Mouse (Mus musculus): ENCODE data around the gene Tspan8.
"Not testable (repeated sequence)": the region's sequence is repeated elsewhere in the genome, so short reads cannot be mapped to it uniquely, and the experiment has no call there.

Gene Tspan8

DNA sequence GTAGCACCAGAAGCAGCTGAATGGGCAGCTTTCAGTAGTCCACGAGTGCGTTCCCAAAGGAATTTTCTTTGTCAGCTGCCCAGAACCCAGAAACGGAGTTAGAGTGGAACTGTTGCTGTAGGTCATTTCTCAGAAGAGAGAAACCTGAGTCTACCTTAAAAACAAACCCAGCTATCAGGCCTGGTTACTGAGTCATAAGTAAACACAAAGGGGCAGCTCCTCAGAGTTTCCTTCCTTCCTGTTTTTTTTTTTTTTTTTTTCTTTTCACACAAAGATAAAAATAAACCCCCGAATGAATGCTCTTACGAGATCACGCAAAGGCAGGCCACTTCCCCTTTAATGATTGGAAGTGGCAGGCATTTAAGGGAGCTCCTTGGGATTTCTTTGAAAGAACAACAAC, at the start of gene Tspan8:
Tspan8 (plus strand) TSS at position 322 of the 400 bp plus-strand sequence.
- no peak for DNase-seq

DNA sequence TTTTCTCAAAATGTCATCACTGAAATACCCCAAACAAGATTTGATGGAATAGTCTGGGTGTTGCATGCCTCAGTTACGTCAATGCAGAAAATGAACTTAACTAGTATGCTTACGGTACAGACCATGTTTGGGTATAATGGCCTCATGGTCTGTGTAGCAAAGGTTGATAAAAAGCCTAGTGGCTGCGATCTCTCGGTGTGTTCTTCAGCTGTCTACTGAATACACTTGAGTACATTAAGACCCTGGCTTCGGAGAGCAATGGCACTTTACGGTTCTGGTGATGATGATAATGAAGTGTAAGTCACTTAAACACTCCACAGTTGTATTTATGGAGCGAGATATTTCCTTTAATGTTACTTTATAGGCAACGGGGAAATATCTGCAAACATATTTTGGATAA, 46.6 kb upstream of the Tspan8 start:
- DNase-seq = no peak

DNA sequence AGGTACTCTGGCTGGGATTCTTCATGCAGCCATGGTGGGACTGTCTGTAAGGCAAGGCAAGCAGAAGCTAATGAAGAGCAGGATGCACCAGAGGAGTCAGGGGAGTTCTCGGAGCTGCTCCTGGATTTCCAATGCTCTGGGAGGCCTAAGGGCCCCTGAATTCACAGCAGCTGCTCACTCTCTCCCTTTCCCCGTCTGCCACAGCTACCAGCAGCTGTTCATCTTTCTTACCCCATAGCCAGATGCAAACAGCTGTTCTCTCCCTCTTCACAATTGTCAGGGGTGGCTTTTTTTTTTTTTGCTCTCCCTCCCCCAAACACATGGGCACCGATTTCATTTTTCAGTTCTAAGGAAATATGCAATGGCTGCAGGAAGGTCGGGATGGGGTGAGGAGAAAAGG, 42.2 kb upstream of the Tspan8 start:
- no peak for DNase-seq

DNA sequence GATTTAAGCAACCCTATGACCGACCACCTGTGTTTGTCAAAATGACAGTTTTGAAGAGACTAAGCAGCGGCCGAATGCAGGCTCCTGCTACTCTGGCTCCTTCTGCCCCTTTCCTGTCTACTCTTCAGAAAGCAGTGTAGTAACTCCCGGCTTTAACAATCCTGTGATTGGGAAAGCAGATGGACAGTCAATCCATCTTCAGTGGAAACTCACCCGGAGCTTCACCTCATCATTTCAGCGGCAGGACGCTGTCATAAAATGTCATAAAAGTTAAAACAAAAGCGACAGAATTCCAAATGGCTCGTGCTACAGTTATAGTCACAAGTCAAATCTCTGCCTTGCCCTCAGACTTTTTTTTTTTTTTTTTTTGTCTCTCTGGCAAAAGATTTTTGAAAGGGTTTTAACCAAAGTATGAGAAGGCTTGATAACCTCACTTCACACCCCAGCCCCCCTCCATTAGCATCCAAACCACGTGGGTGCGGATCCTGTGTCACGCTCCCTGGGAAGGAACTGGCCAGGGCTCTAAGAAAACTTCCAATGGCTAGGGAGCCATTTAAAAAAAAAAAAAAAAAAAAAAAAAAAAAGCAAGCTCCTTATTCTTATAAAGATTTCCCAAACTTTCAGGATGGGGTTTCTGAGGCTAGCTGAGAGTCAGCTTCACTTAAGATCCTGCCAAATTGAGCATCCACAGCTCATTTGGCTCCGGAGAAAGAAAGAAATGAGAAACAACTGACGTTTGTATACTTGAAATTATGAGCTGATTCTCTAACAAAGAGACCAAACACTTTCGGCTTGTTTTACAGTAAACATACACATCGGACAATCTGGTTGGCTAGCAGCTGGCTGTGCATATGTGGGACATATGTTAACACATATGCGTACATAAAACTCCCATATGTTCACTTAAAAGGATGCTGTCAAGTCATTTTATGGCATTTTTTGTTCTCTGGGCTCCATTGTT, 40.4 kb upstream of the Tspan8 start:
- DNase-seq = no peak

DNA sequence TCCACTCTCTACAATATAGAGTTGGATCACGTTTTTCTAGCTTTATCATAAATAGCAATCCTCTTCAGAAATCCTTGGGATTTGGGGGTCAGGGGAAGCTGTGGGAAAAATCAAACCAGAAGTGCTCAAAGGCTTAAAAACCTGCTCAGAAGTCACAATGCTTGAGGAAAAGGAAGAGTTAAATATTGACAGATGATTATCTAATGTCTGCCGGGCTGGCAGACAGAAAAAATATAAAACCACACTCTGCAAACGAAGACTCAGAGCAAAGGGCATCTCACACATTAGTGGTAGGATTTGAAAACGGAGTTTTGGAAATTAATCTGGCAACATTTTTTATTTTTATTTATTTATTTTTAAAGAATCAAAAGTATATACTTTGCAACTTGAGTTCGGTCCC, 39.3 kb upstream of the Tspan8 start:
- no peak for DNase-seq

DNA sequence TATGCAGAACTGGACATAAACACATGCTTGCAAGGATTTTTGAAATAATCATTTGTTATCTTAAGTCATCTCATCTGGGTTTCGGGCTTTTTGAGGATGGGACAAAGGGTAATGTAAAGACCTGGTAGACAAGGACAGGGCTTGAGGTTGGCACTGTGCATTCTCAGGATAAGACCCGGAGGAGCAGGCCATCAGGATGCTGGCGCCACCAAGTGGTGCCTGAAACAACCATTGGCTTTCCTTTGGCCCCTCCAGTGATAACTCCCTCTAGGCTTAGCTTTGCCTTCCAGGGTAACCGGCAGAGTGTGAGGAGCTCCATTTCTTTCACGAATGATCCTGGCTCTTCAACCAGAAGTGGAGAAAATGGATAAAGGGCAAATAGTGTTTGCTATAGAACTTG, 38.0 kb upstream of the Tspan8 start:
- DNase-seq = no peak

DNA sequence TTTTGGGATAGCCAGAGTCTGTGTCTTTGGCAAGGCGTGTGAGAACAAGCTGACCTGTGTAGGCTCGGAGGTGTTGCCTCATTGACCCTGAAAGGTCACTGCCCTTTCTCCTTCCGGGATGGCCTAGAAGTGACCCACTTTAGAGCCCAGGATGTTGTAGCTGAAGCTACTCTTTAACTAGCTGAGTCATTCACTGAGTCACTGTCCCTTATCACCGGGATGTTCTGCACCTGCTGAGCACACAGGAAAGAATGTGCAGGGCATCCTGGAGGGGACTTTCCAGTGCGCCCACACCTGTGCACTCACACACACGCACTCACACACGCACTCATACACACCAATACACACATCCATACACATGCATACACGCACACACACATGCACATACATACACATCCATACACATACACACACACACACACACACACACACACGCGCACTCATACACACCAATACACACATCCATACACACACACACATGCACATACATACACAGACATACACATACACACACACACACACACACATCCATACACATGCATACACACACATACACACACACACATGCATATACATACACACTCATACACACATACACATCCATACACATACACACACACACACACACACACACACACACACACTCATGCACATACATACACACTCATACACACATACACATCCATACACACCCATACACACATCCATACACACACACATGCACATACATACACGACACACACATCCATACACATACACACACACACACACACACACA, 36.2 kb upstream of the Tspan8 start:
- DNase-seq = no peak

DNA sequence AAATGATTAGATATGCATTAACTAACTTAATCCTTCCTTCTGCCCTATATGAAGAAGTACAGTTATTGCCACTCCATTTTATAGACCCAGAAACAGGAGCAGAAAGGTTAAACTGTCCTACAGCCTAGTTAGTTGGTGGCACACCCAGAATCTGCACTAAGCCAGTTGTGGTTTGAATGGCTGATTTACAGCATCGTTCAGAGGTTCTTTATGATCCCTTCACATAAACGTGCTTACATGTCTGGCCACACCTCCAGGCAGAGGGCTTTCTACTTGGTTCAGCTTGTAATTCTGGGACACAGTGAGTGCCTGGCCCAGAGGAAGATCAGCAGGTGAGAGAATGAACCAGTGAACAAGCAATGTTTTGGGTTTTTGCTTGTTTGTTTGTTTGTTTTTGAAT, 33.4 kb upstream of the Tspan8 start:
- DNase-seq = no peak

DNA sequence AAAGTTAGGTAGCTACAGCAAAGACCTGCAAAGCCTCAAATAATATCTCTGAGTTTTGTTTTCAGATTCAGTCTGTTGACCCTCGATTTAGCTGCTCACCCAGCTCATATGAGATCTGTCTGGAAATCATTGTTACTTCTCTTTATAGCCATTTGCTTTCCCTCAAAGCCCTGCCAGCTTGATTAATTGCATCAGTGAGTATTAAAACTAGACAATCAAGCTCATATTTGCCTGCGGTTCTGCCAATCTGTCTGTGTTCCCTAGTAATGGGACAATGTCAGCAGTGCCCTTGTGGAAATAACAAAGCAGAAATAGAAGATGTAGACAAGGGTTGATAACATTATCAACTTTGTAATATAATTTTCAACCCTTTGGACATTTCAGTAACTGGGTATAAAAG, 25.8 kb upstream of the Tspan8 start:
- DNase-seq = no peak

DNA sequence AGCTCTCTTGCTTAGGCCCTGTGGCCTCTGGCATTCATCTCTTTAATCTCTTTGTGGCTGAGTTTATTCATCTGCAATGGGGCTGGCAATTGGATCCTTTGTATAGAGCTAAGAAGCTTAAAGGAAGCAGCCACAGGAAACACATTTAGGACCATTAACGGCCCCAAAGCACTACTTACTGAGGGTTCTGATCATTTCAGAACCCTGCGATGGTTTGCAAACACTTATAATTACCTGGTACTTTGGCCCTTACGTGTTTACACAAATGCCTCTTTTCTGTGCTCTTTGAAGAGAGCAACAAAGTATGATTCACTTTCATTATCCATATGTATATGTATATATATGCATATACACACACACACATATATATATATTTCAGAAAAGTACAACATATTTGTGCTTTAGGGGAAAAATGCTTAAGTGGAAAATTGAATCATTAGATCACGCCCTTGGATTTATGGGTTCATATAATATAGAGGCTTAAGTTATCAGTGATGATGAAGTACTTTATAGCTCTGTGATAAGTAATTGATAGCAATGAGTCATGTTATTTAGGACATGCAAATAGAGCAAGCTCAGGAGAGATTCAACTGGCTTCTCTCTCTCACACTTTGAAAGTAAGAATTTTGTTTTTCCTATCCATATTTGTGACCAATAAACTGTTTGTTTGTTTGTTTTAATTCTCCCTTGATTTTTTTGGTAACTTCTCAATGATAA, 20.4 kb upstream of the Tspan8 start:
- DNase-seq = no peak

DNA sequence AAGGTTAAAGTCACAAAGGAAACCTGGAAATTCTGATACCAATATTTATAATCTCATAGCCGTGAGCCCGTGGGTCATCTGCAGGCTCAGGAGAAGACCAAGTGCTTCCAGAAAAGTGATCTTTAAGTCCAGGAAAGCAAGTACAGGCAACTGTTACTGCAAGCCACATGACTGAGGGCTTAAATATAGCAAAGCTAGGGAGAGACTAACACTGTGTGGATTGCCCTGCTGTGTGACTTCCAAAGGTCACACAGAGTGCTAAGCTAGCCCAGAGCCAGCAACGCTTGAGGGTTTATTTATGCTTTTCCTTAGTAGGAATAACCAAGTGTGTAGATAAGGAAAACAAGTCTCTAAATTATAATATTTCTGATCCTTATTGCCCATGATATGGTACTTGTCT, 15.2 kb upstream of the Tspan8 start:
- DNase-seq = no peak

DNA sequence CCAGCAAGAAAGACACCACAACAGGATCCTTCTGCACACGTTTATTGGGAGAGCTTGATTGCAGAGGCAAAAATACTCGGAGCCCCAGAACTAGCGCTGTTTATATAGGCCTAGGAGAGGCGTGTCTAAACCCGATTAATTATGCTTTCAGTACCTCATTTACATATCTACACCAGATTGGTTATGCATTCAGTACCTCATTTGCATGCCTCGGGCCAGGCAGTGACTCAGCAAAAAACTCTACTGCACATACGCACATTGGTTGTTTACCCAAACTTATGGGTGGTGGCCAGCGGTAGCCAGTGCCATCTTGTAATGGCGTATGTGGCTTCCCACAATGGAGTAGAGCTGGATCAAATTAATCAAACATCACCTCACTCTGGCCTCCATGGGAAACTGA, 13.6 kb upstream of the Tspan8 start:
- not testable (repeated sequence) for DNase-seq

DNA sequence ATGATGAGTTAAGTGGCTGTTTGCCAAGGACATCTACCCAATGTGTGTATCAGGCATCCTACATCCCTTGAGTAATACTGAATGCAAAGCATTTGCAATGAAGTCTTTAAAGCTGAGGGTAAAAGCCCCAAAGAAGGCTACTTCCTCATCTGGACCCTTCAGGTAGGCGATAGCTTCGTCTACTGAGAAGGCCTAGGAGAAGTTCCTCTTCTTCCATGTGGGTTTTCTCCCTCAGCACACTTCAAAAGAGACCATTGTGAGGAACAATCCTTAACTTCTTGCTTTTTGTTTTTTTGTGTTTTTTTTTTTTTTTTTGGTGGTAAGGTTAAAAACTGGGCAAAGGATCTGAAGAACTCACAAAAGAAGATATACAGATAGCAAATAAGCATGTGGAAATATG, 12.9 kb upstream of the Tspan8 start:
- peak in 1 of 2 experiments; percentile 3 for DNase-seq

DNA sequence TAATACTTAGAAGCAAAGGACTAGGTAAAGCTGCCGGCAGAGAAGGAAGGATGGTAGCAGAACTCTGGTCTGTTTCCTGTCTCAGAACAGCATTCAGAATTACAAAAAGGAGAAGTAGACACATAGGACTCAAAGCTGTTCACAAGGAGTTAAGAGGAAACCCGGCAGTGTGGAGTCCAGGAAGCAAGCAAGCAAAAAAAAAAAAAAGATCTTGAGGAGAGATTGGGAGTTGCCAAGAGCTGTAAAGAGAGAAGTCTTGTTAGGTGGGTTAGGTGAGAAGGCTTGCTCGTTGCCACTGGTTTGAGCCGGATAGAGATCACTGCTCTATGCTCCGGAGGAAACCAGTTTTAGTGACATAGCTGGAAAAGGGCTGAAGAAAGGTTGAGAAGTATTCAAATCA, 10.6 kb upstream of the Tspan8 start:
- DNase-seq = no peak

DNA sequence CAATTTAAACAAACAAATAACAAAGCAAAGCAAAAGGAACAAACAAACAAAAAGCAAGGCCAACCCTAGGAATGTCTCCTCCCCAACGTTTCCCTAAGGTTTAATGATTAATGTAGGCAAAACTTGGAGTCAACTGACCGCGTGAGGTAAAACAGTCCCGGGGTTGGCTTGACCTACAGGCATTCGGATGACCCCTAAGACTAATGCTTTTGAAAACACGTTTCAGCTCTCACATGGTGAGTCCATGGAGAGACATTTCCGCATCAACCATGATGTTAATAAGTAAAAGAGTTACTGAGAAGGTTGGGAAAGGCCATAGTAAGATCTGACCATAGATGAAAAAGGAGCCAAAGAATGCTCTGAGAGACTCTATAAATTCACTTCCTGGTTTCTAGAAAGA, 7.5 kb upstream of the Tspan8 start:
- no peak for DNase-seq

DNA sequence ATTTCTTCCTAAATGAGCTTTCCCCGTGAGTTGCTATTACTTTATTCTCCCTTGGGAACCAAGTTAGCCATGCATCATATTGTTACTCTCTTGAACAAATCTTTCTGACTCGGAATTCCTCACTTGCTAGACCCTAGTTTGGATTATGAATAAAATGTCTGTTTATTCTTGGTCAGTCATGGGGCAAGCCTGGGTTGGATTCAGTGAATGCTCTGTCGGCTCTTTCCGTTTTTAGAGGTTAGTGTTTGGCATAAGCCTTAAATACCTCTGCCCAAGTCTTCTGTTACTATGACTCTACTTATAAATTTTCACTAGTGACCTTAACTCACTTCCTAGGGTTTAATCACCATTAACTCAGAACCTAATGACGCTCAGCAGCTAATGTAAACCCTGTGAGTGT, 5.1 kb upstream of the Tspan8 start:
- no peak for DNase-seq

DNA sequence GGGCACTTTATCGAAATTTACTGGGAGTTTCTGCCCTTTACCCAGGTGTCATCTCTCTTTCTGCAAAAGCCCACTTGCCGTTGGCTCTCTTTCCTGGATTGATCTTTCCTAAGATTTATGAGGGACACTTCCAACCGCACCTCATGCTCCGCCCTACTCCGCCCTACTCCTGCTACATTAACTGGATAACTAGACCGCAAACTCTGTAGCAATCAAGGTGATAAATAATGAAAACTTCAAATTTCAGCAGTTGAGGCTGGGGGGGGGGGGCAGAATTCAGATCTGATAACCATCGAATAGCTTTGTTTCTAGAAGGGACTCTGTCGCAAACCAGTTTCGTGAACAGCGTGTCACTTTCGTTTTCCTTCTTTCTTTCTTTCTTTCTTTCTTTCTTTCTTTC, 1.8 kb upstream of the Tspan8 start:
- DNase-seq = no peak

DNA sequence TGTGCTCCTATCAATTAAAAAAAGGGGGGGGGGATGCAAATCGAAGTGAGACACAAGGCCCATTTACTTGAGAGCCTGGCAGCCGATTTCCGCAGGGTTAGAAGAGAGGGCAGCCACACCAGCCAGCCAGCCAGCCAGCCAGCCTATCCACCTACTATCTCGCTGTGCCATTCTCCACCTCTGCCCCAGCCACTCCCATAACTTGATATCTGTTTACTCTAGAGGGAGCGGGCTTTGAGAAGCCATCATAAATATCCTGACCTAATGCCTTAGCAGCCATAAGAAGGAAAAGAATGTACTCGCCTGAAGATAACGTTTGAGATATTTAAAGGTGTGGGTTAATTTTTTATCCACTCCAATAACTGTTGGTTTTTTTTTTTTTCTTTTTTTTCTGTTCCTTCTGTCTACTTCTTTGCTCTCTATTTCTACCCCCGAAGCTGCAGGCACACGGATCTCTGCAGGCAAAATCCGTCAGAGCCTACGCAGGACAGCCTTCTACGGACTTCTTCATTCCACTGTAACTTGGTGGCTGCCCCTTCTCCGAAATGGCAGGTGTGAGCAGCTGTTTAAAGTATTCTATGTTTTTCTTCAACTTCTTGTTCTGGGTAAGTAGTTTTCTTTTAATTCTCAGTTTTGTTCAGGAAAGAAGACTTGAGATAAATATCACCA, 558 bp downstream of the Tspan8 start:
- DNase-seq = peak in 1 of 2 experiments; percentile 2

DNA sequence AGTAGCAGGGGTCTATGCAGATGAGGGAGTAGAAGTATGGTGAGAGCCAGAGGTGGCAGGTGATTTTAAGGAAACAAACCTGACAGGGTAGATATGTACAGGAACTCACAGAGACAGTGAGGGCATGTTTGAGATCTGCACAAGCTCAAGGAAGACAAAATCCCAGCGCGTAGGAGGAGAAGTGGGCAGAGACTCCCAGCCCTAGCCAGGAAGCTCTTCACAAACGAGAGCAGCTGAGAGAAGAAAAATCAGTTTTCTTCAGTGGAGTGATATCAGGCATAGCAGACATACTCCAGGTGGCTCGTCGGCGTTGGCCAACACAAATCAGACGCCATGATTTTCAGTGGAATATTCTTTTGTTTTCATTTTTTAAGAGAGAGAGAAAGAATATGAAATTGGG, 8.7 kb downstream of the Tspan8 start:
- no peak for DNase-seq

DNA sequence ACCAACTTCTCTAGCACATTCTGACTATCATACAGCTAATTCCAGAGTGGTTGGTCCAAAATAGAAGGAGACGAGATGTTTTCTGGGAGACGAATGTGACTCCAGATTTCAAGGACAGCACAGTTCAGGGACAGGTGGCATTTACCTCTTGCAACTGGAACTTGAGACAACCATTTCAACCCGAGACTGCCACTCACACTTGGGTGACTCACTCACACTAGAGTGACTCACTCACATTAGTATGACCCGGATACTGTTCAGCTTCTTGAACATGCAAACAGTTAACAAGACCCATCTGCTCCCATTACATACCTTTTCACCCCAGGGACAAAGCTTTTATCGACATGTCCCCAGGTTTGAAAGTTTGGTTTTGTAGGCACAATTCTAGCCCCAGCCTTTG, 12.2 kb downstream of the Tspan8 start:
- DNase-seq = no peak

DNA sequence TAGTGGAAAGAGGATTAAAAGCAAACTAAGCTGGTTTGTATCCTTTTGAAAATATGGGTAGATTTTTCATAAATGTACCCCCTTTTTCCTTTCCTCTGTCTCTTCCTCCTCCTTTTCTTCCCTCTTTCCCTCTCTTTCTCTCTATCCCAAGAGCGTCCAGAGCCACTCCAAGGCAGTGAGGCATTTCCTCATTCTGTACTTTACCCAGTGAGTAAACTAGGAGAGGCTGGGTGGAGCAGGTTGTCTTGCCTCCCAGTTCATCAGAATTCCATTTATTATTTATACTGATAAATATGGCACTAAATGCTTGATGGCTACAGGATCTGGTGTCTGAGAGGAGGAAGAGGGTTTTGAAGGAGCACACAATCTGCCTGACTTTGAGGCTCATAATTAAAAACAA, 13.1 kb downstream of the Tspan8 start:
- no peak for DNase-seq

DNA sequence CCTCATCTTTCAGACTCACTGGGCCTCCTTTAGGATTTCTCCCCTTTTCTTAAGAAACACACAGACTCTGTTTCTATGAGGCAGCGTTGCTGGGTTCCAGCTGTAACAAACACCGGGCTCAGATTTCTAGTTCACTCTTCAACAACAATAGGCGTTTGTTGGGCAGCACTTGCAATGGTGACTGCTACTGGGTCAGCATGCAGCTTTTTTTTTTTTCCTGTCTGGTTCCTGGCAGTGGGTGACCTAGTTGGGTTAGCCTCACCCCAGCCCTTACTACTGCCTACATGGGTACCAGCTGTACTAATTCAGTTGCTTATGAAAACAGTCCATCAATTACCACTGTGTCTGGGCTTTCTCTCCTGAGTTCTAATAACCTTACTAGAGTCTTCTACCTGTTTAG, 14.1 kb downstream of the Tspan8 start:
- DNase-seq = no peak

DNA sequence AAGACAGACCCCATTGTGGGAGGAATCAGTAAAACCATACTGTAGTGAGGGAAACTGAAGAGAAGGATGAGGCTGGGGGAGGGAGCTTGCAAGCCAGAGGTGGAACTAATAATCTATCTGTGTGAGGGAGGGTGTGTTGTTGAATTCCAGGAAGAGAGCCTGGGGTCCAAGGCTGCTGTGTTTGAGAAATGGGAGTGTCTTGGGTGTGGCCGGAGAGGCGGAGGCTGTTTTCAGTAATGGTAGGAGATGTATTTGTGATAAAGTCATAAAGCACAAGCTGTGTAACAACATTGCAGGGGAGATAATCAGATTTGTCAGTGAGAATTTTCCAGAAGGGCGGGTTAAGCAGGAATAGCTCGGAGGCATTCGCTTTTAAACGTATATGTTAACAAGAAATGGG, 17.4 kb downstream of the Tspan8 start:
- DNase-seq = no peak
